Mouse (Mus musculus) frontal cortex, postnatal 36 days (tissue): Measurements from ENCODE around the gene Eif1.
"Not testable (repeated sequence)": the region's sequence is repeated elsewhere in the genome, so short reads cannot be mapped to it uniquely, and the experiment has no call there.

ENCODE experiments used
- DNase-seq, 2 experiments: peaks; one replicate each; pipeline ENCODE4 v3.0.0; 2022; ENCODE audit warnings: low spot score in 2 of 2

The Eif1 gene

DNA sequence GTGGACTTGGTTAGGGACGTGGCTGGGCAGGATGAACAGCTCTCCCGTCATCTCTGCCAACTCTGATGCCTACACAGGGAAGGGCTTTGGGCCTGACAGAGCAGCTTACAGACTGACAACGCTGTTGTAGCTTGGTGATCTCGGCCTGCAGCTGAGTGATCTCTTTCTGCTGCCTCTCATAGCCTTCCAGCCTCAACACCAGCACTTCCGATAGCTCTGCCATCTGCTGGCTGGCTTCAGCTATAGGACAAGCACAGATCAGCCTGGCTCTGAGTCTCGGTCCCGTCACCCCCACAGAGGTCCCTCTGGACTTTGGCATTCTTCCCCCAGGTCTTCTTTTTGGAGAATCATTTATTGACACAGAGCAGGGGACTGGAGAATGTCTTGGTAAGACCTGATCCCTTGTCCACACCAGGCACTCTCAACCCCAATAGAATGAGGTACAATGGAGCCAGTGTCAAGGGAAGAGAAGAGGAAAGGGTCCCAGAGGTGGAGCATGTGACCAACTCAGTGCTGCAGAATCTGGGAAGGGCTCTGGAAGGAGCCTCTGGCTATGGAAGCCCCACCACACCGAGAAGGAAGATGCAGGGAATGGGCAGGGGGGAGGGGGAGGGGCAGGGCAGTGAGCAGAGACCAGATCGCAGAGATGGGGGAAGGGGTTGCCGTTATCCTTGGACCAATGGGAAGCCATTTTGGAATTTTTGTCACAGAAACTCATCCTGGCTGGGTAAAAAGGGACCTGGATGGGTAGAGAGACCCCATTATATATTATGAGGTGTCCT, 32.6 kb downstream of the Eif1 start:
- peak in 1 of 2 experiments; percentile 48 for DNase-seq

GRCm38 (mm10) chr11:100355151-100355951, 35.7 kb downstream of the Eif1 start:
- peak; percentile 44 to 47 for DNase-seq

DNA sequence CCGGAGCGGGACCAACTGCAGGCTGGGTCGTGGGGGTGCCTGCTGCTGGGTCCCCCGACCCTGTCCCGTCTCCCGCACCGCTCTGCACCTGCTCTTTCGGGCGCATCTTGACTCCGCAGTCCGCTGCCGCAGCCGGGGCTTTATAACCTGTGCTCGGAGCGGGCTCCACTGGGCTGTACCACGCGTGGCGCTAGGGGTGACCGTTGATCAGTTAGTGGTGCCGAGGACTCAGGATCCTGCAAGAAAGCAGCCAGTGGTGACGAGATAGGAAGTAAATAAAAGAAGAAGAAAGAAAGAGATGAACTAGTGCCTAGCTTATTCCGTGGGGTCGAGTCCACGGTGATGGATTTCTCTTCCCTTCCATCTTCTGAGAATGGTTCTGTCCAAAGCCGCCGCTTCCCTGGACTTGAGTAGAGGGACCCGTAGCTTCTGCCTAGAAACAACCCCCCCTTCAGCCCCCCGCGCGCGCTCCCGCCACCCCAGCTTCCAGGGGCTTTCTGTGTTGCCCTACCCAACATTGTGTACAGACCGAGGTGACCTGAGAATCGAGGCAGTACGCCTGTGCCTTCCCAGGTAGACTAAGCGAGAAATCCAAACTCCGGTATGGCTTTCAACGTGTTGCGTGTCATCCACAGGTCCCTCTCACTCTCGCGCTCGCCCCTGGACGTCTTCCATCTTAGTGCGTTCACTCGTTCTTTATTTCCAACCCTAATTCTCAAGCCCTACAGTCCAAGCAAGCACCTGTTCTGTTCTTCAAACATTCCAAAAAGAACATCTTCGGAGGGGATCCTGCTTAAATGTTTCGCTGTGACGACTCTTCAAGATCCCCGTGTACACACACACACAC, 36.5 kb downstream of the Eif1 start, which contains the start of gene Hap1:
TSS of gene Hap1 (minus strand) at position 157 of the 847 bp plus-strand sequence.
- peak; percentile 79 to 81 for DNase-seq

GRCm38 (mm10) chr11:100356819-100357211, 37.1 kb downstream of the Eif1 start:
- no peak for DNase-seq

GRCm38 (mm10) chr11:100357408-100357807, 37.7 kb downstream of the Eif1 start:
- DNase-seq = no peak

DNA sequence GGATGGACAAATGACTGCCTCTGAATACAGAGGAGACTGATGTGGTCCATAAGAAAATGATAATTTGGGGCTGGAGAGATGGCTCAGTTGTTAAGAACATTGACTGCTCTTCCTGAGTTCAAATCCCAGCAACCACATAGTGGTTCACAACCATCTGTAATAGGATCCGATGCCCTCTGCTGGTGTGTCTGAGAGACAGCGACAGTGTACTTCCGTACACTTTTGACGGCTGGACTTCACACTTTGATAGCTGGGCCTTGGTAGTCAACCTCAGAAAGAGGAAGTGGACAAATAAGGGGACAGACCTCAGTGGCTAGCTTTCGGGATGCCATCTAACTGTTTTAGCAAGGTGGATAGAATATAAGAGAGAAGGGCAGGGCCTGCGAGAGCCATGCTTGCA, 40.5 kb downstream of the Eif1 start:
- no peak for DNase-seq

GRCm38 (mm10) chr11:100361059-100361458, 41.4 kb downstream of the Eif1 start:
- not testable (repeated sequence) for DNase-seq

GRCm38 (mm10) chr11:100362209-100362978, 42.7 kb downstream of the Eif1 start:
- DNase-seq = peak; percentile 79 to 83

DNA sequence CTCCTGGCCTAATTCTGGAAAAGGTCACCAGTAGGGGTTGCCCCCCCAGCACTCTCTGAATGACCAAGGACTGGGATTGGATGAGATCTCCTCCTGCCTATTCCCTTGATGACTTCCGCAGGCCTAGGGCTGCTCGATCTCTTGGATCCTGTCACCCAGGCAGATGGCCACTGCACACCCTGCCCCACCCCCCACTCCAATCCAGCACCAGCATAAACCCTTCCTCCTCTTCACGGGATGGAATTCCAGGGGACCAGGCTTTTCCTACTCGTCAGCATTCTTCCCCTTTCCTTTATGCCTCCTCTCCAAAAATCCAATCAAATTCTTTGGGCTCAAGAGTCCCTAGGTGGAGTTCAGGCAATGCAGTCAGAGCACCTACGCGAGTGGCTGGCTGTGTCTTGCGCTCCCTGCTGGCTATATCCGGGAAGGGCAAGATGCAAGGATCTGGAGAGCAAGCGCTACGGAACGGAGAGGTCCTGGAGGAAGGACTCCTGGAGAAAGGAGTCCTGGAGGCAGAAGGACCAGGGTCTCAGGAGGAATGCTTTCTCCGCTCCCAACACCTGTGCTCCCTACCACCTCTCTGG, 43.4 kb downstream of the Eif1 start:
- DNase-seq = peak; percentile 55 to 69

DNA sequence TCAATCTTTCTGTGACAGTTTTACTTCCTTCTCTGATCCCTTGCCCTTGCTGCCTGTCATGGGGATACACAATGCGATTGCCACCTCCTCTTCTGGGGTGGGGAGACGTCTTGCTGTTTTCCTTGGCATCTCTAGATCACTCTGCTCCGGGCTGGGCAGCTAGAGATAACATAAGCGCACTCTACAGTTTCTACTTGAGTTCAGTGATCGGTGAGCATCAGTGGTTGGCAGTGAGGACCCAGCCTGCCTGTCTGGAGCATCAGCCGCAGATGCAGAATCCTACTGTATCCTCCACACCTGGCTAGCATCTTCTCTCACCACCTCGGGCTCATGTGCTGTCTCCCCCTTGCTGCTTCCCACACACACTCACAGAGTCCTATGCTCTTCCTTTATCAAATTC, 49.5 kb downstream of the Eif1 start:
- no peak for DNase-seq

GRCm38 (mm10) chr11:100369822-100370221, 50.1 kb downstream of the Eif1 start:
- DNase-seq = no peak
